Mouse (Mus musculus) large intestine, adult 2 months (tissue): ENCODE data around the gene 4930523C07Rik. TPM values are rescaled to one million over a fixed set of nuclear protein-coding genes. Genes with fewer than 3 reads are reported as not detected.

Experiments
- DNase-seq: peaks from one replicate; pipeline ENCODE4 v3.0.0-alpha.2; 2012; ENCODE audit warnings: low read depth, low spot score
- WGBS: fragments of 180-500 bp; shearing (Covaris S2); methylation state at CpG from one replicate; pipeline ENCODE4 v1.1.7; 2018; 5-methylcytosine and 5-hydroxymethylcytosine counted together
- polyA plus RNA-seq: library from polyadenylated mRNA; depleted of rRNA; stranded (reverse); fragments of >200 nt; gene quantifications from 2 replicates; pipeline ENCODE4 v1.2.3, GENCODE M21; 2012

The 4930523C07Rik gene
- polyA plus RNA-seq, 1 experiment: 3.2 TPM

- DNase-seq: peak; percentile 39
- WGBS: 26% methylated on average over 3 of the region's 3 CpGs
Observed at GRCm38 (mm10) chr1:160045056-160045715, 1.0 kb downstream of the 4930523C07Rik start.

GRCm38 (mm10) chr1:160045971-160046370 lies 1.8 kb downstream of the 4930523C07Rik start:
- WGBS: 74% methylated on average over 5 of the region's 5 CpGs
- no peak for DNase-seq

- WGBS: 80% methylated on average over 4 of the region's 4 CpGs
Observed at GRCm38 (mm10) chr1:160046786-160047185, 2.6 kb downstream of the 4930523C07Rik start.

GRCm38 (mm10) chr1:160047481-160047931 lies 3.3 kb downstream of the 4930523C07Rik start:
- DNase-seq: no peak
- 86% methylated on average over 7 of the region's 7 CpGs for WGBS

More at GRCm38 (mm10) chr1:160046786-160047185, 2.6 kb downstream of the 4930523C07Rik start:
- DNase-seq: no peak

- no peak for DNase-seq
- WGBS: 81% methylated on average over 5 of the region's 5 CpGs
Observed at GRCm38 (mm10) chr1:160049131-160049880, 5.1 kb downstream of the 4930523C07Rik start.

- no peak for DNase-seq
- WGBS: 89% methylated on average over 6 of the region's 6 CpGs
Observed at GRCm38 (mm10) chr1:160050898-160051297, 6.7 kb downstream of the 4930523C07Rik start.

- 89% methylated on average over 2 of the region's 2 CpGs for WGBS
- DNase-seq: no peak
Observed at GRCm38 (mm10) chr1:160052556-160053315, 8.6 kb downstream of the 4930523C07Rik start.

- DNase-seq: no peak
- 49% methylated on average over 5 of the region's 5 CpGs for WGBS
Observed at GRCm38 (mm10) chr1:160053510-160054305, 9.5 kb downstream of the 4930523C07Rik start.

GRCm38 (mm10) chr1:160054366-160055078 lies 10.3 kb downstream of the 4930523C07Rik start:
- WGBS: 64% methylated on average over 5 of the region's 5 CpGs
- DNase-seq: no peak

- no peak for DNase-seq
- WGBS: 60% methylated on average over 3 of the region's 3 CpGs
Observed at GRCm38 (mm10) chr1:160057657-160058056, 13.5 kb downstream of the 4930523C07Rik start.

GRCm38 (mm10) chr1:160059908-160060307 lies 15.7 kb downstream of the 4930523C07Rik start:
- DNase-seq: no peak
- 72% methylated on average over 1 of the region's 1 CpGs for WGBS

GRCm38 (mm10) chr1:160060542-160060941 lies 16.4 kb downstream of the 4930523C07Rik start:
- 50% methylated on average over 6 of the region's 6 CpGs for WGBS
- DNase-seq: no peak

GRCm38 (mm10) chr1:160061321-160061720 lies 17.1 kb downstream of the 4930523C07Rik start:
- WGBS: 83% methylated on average over 5 of the region's 5 CpGs

GRCm38 (mm10) chr1:160061725-160062366 lies 17.7 kb downstream of the 4930523C07Rik start:
- no peak for DNase-seq
- 60% methylated on average over 3 of the region's 3 CpGs for WGBS

More at GRCm38 (mm10) chr1:160061321-160061720, 17.1 kb downstream of the 4930523C07Rik start:
- no peak for DNase-seq

GRCm38 (mm10) chr1:160064547-160065144 lies 20.5 kb downstream of the 4930523C07Rik start:
- WGBS: 81% methylated on average over 7 of the region's 7 CpGs

GRCm38 (mm10) chr1:160078882-160079661 lies 34.9 kb downstream of the 4930523C07Rik start:
- WGBS: 26% methylated on average over 14 of the region's 14 CpGs
- peak; percentile 27 for DNase-seq

More at GRCm38 (mm10) chr1:160064547-160065144, 20.5 kb downstream of the 4930523C07Rik start:
- no peak for DNase-seq
